Mouse (Mus musculus): ENCODE measurements around the gene Synrg. TPM values are rescaled to one million over a fixed set of nuclear protein-coding genes. Genes with fewer than 3 reads are reported as not detected.

Gene Synrg
- polyA plus RNA-seq, 1 experiment from 2014 or later = 26.4 TPM

Other genes with a start within 250 kb of the Synrg start
- gene Wfdc21, start 217.5 kb upstream of the Synrg start, polyA plus RNA-seq (2015; fragmentation: Nextera tagmentation; extraction: Ambion mirVana) = not detected in 2 replicates
- 32.2 and 37.6 TPM in 2 replicates for gene Heatr6, start 210.7 kb upstream of the Synrg start, polyA plus RNA-seq (2015; fragmentation: Nextera tagmentation; extraction: Ambion mirVana)
- 0.13 TPM in 1 of 2 replicates, not detected in the other for gene Hnf1b, start 114.4 kb upstream of the Synrg start, polyA plus RNA-seq (2015; fragmentation: Nextera tagmentation; extraction: Ambion mirVana)
- gene Ddx52, start 22.4 kb upstream of the Synrg start, polyA plus RNA-seq (2015; fragmentation: Nextera tagmentation; extraction: Ambion mirVana) = 20.3 and 21.4 TPM in 2 replicates
- 11.0 and 11.8 TPM in 2 replicates for gene Dusp14, start 104.8 kb downstream of the Synrg start, polyA plus RNA-seq (2015; fragmentation: Nextera tagmentation; extraction: Ambion mirVana)
- gene Tada2a, start 165.2 kb downstream of the Synrg start, polyA plus RNA-seq (2015; fragmentation: Nextera tagmentation; extraction: Ambion mirVana) = 31.2 and 31.5 TPM in 2 replicates
- 31.4 and 34.1 TPM in 2 replicates for gene Acaca, start 165.2 kb downstream of the Synrg start, polyA plus RNA-seq (2015; fragmentation: Nextera tagmentation; extraction: Ambion mirVana)
- 0.15 and 0.29 TPM in 2 replicates for gene Gm11437, start 203.0 kb downstream of the Synrg start, polyA plus RNA-seq (2015; fragmentation: Nextera tagmentation; extraction: Ambion mirVana)